Mouse (Mus musculus): ENCODE data around the gene Fam104a. TPM values are rescaled to one million over a fixed set of nuclear protein-coding genes. Genes with fewer than 3 reads are reported as not detected.
"Not testable (repeated sequence)": the region's sequence is repeated elsewhere in the genome, so short reads cannot be mapped to it uniquely, and the experiment has no call there.

Gene Fam104a
- total RNA-seq, 2 experiments from 2014 or later = 34.8 to 37.9 TPM

DNA sequence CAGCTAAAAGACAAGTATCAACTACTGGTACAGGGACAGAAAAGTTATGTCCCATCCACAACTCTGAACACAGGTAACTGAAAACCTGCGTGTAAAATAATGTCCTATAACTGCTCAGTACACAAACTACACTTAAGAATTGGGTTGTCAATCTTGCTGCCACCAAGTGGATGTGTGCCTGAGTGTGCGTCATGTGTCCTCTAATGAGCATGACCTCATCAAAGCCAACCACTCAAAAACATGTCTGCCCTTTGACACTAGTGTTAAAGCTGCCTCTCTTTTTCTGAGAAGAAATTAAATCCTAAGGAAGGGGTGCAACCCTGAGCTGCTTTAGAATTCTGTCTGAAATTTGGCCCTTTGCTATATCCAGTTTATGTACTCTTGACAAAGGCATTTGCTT, 19.7 kb downstream of the Fam104a start:
- DNase-seq = no peak

- no peak for DNase-seq
These were observed 22.1 kb downstream of the Fam104a start for GRCm38 (mm10) chr11:113661835-113662351.

- no peak for DNase-seq
These were observed 23.0 kb downstream of the Fam104a start for GRCm38 (mm10) chr11:113660940-113661339.

- not testable (repeated sequence) for DNase-seq
These were observed 23.7 kb downstream of the Fam104a start for GRCm38 (mm10) chr11:113660213-113660612.

DNA sequence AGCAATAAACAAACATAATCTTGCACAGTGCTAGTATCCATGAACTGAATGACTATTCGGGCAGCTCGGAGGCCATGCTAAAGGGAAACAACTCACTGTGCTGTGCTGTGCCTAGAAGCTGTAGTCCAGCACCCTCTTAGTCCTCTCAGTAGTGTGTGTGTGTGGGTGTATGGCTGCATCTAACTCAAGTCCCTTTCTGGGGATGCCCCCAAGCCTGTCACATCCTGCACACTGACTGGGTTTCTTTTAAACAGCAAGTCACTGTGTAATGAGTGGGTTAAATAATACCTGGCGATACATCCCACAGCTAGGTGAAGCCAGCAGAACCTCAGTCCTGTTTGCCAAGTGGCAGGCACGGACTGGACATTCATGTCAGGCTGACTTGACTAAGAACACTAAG, 25.2 kb downstream of the Fam104a start:
- DNase-seq = no peak

DNA sequence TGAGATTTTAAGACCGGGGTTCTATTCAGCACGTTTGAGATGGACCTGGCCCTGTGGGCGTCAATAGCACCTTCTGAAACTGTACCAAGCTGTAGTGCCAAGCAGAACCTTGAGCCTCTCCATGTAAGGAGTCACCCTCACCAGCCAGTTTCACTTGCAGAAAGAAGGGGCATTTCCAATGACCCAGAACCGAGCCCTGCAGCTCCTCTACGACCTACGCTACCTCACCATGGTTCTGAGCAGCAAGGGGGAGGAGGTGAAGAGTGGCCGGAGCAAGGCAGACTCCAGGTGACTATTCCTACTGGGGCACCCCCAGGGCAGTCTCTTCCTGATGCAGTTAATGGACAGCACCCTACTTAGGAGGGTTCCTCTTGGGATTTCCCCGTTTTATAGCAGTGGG, 25.6 kb downstream of the Fam104a start:
- DNase-seq = no peak

- no peak for DNase-seq
These were observed 26.7 kb downstream of the Fam104a start for GRCm38 (mm10) chr11:113657221-113657620.

- no peak for DNase-seq
These were observed 27.4 kb downstream of the Fam104a start for GRCm38 (mm10) chr11:113656511-113656932.

DNA sequence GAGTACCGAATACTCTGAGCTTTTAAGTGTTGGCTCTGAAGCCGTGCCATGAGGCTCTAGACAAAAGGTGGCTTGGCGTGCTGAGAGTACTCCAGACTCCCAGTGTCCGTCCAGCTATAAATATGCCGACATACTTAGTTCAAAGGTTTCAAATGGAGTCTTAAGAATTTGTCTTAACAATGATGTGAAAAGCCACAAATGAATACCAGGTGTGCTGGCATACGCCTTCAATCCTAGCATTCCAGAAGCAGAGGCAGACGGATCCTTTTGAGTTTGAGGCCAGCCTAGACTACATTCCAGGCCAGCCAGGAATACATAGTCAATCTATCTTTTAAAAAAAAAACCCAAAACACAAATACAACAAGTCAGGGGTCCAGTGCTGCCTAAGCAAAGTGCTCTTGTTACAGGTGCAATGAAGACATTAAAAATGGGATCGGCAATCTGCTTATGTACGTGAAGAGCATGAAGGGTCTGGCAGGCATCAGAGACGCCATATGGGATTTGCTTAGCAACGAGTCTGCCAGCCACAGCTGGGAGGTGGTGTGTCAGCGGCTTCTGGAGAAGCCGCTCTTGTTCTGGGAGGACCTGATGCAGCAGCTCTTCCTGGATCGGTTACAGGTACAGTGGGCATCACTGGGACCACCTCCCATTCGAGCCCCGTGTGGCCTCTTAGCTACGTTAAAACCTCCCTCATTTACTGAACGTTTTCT, 29.2 kb downstream of the Fam104a start:
- DNase-seq = no peak

DNA sequence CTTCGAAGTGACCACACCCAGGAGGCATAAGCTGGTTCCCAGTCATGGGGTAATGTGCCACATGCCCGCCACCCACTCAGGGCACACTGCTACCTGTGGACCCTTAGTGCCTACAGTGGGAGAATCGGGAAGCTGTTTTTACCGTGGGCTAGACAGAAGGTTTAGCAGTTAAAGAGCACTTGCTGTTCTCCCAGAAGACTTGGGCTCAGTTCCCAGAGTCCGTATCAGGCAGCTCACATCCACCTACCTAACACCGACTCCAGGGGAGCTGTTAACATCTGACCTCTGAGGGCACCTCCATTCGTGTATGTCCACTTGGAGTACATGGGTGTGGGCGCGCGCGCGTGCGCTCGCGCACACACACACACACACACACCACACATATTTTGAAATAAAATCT, 29.9 kb downstream of the Fam104a start:
- no peak for DNase-seq

GRCm38 (mm10) chr11:113652516-113652915, 31.4 kb downstream of the Fam104a start:
- no peak for DNase-seq

DNA sequence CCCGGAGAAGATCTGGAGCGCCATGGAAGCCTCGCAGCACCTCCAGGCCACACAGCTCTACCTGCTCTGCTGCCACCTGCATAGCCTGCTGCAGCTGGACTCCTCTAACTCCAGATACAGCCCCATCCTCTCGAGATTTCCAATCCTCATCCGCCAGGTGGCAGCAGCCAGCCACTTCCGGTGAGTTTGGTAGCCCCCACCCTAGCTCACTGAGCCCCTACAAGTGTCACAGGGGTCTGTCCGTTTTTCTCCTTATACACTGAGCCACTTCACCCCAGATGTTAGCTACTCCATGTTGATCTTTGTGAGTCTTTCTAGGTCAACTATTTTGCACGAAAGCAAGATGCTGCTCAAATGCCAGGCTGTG, 32.1 kb downstream of the Fam104a start:
- DNase-seq = peak; percentile 45

DNA sequence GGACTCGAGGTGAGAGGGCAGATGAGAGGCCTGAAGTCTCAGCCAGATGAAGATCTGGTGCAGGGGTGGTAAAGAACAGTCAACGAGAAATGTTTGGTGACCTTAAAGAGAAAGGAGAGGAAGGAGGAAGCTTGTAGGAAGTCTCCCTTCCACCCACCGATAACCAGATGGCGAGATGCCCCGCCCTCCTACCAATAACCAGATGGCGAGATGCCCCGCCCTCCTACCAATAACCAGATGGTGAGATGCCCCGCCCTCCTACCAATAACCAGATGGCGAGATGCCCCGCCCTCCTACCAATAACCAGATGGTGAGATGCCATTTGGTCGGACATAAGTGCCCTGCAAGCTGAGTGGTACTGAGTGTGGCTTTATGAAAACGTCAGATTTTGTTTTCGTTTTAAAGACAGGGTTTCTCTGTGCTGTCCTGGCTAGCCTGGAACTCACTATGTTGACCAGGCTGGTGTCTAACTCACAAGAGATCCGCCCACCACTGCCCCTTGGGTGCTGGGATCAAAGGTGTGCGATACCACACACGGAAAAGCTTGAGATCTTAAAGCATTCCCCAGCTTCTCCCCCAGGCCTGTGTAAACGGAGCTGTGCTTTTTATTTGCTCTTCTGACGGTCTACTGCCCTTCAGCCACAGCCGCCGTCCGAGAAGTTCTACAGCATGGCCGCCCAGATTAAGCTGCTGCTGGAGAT, 32.6 kb downstream of the Fam104a start:
- no peak for DNase-seq

DNA sequence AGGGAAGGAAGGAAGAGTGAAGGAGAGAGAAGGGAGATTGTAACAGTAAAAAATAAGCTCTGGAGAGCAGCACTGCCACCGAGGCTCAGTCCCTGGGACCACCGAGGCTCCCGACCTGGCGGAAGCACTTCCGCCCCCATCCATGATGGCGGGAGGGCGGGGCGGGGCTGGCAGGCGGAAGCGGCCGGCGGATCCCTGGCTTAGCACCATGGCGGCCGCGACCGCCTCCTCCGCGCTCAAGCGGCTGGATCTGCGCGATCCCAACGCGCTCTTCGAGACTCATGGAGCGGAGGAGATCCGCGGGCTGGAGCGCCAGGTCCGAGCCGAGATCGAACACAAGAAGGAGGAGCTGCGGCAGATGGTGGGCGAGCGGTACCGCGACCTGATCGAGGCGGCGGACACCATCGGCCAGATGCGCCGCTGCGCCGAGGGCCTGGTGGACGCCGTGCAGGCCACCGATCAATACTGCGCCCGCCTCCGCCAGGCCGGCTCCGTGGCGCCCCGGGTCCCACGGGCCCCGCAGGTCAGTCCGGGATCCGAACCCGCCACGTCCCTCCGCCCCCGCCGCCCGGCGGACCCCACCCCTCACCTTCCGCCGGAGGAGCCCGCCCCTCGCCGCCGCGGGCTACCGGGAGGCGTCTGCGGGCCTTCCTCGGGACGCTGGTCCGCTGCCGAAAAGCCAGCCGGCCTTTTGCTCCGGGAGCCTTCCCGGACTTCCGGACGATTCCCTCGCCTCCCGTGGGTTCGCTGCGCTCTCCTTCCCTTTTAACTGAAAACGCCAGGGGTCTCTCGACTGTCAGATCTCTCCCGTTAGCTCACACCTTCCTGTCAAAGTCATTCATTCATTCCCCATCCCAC, 34.4 kb downstream of the Fam104a start, which contains the start of gene Slc39a11:
Gene Slc39a11 (minus strand): TSS at position 727 of the 858 bp plus-strand sequence.
- DNase-seq = peak; percentile 76

DNA sequence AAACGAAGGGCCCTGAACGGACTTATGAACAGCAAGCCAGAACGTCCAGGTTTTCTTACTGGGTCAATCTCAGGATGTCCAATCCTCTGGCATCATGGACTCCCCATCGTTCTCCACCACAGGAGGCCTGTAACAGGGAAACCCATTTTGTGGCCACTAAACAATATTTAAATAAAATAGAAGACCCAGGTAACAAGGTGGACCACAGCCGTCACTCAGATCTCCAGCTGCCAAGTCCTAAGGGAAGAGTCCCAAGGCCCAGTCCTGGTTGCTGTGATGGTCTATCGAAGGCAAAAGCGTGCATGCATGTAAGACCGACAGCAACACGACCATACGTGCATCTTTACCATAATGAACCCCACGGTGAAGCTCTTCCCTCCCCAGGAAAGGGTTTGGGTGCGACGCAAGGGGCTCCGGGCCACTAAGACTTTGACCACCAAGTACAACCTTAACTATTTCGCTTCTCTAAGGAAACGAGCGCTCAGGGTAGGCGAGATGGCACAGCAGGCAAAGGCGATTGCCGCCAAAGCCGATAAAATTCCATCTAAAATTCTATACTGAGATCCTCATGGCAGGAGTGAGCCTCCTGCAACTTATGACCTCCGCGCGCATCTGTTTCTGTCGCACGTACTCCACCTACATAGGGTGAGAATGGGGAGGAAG, 35.1 kb downstream of the Fam104a start, which contains the start of gene Cog1:
Gene Cog1 (plus strand): TSS at position 480 of the 663 bp plus-strand sequence.
- no peak for DNase-seq

DNA sequence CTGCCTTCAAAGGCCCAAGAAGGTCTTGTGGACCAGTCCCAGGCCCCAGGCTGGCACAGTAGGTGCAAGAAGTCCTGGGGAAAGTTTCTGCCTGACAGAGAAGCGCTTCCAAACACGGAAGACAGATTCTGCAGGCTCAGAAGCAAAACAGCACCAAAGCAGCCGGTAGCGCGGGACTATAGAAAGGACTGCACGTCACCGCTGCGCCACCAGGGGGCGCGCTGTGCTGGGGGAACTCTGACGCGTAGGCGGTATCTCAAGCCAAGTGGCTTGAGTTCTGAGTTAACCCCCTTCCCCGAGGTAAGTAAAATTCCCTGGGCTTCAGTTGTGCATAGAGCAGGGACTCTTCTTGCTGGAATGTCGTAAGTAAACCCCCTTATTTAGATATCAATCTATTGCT, 35.8 kb downstream of the Fam104a start:
- peak; percentile 94 for DNase-seq

- no peak for DNase-seq
These were observed 38.8 kb downstream of the Fam104a start for GRCm38 (mm10) chr11:113645181-113645580.

GRCm38 (mm10) chr11:113638680-113639079, 45.3 kb downstream of the Fam104a start:
- DNase-seq = no peak

DNA sequence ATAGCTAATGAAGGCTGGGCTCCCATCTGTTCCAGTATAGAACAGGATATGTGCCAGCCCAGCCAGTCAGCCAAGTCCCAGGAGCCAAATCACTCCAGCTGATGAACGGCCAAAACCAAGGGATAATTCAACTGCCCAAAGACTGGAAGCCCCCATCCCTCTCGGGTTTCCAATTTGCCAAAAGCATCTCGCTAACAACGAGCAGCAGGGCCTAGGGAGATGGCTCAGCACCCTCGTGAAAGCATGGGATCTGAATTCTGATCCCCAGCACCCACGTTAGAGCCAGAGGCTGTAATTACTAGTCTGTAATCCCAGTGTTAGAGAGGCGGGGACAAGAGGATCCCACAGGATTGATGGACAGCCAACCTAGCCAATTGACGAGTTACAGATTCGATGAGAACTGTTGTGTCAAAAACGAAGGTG, 49.2 kb downstream of the Fam104a start:
- DNase-seq = no peak

DNA sequence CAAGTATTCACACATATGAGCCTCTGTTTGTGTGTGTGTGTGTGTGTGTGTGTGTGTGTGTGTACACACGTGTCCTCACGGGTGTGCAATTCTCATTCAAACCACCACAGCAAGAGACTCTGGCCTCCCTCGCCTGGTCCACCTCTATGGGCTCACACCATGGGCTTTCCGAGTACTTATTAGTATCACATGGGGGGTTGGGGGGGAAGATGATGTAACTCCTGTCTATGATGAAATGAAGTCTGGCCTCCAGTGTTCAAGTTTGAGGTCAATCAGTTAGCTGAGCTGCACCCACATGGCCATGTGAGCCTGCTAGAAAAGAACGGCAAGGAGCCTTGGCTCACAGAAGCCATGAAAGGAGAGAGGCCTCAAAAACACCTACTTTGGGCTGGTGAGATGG, 50.6 kb downstream of the Fam104a start:
- DNase-seq = no peak

DNA sequence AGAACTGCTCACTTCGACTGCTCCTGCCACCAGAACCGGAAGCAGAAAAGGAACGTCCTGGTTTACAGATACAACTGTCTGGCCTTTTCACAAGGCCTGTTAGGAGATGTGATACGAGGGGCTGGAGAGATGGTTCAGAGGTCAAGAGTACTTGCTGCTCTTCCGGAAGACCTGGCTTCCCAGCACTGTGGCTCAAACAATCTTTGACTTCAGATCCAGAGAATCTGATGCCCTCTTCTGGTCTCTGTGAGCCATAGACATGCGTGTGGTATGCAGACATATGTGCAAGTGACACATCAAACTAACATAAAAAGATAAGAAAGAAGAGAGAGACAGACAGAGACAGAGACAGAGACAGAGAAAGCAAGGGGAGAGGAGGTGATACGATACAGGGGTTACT, 51.7 kb downstream of the Fam104a start:
- DNase-seq = no peak

- DNase-seq = no peak
These were observed 52.1 kb downstream of the Fam104a start for GRCm38 (mm10) chr11:113631862-113632261.
